Mouse (Mus musculus) cerebellum, postnatal 25 days (tissue): Measurements from ENCODE around the gene Rps15.
A peak's percentile ranks its signal among the peaks of the same experiment; 100 is the strongest.

Source experiments
- DNase-seq, 2 experiments: peaks; one replicate each; pipeline ENCODE4 v3.0.0; 2021; ENCODE audit warnings: mixed read lengths in 2 of 2

The Rps15 gene

GRCm38 (mm10) chr10:80288657-80289056, 3.6 kb upstream of the Rps15 start:
- DNase-seq = no peak

- no peak for DNase-seq
These were observed 1.1 kb downstream of the Rps15 start for GRCm38 (mm10) chr10:80293325-80293724.

GRCm38 (mm10) chr10:80294311-80294710, 2.1 kb downstream of the Rps15 start:
- DNase-seq = no peak

- DNase-seq = peak in 1 of 2 experiments; percentile 47
These were observed 2.6 kb downstream of the Rps15 start for GRCm38 (mm10) chr10:80294788-80295303.

GRCm38 (mm10) chr10:80295618-80296425, 3.6 kb downstream of the Rps15 start, which contains the start of gene Apc2:
Gene Apc2, plus strand, starts transcription at chr10:80295977.
- peak; percentile 89 for DNase-seq

GRCm38 (mm10) chr10:80296824-80297223, 4.6 kb downstream of the Rps15 start:
- DNase-seq = peak in 1 of 2 experiments; percentile 52

- DNase-seq = peak; percentile 44 to 54
These were observed 5.4 kb downstream of the Rps15 start for GRCm38 (mm10) chr10:80297526-80298133.

- DNase-seq = peak; percentile 96 to 97
These were observed 6.5 kb downstream of the Rps15 start for GRCm38 (mm10) chr10:80298571-80299281.

- no peak for DNase-seq
These were observed 7.0 kb downstream of the Rps15 start for GRCm38 (mm10) chr10:80299301-80299700.

- DNase-seq = peak; percentile 50 to 57
These were observed 7.6 kb downstream of the Rps15 start for GRCm38 (mm10) chr10:80299824-80300223.

- DNase-seq = peak; percentile 42 to 56
These were observed 8.5 kb downstream of the Rps15 start for GRCm38 (mm10) chr10:80300672-80301181.

- peak; percentile 47 to 52 for DNase-seq
These were observed 9.2 kb downstream of the Rps15 start for GRCm38 (mm10) chr10:80301256-80302081.

- peak in 1 of 2 experiments; percentile 53 for DNase-seq
These were observed 9.8 kb downstream of the Rps15 start for GRCm38 (mm10) chr10:80302082-80302355.

- DNase-seq = peak; percentile 58 to 70
These were observed 10.2 kb downstream of the Rps15 start for GRCm38 (mm10) chr10:80302471-80302881.

- no peak for DNase-seq
These were observed 12.2 kb downstream of the Rps15 start for GRCm38 (mm10) chr10:80304458-80304857.

- DNase-seq = peak in 1 of 2 experiments; percentile 44
These were observed 12.6 kb downstream of the Rps15 start for GRCm38 (mm10) chr10:80304862-80305261.

GRCm38 (mm10) chr10:80311560-80311959, 19.3 kb downstream of the Rps15 start:
- peak; percentile 64 to 66 for DNase-seq

- DNase-seq = peak; percentile 72 to 73
These were observed 20.6 kb downstream of the Rps15 start for GRCm38 (mm10) chr10:80312586-80313504.

GRCm38 (mm10) chr10:80313627-80314201, 21.5 kb downstream of the Rps15 start:
- peak; percentile 73 to 79 for DNase-seq

GRCm38 (mm10) chr10:80314494-80315001, 22.3 kb downstream of the Rps15 start:
- DNase-seq = peak; percentile 38 to 46
